Mouse (Mus musculus): Measurements from ENCODE around the gene Olfr699. TPM values are rescaled to one million over a fixed set of nuclear protein-coding genes. Genes with fewer than 3 reads are reported as not detected.
A peak's percentile ranks its signal among the peaks of the same experiment; 100 is the strongest.

Olfr699 gene
- total and polyA plus RNA-seq, 3 experiments, result not detected

DNA sequence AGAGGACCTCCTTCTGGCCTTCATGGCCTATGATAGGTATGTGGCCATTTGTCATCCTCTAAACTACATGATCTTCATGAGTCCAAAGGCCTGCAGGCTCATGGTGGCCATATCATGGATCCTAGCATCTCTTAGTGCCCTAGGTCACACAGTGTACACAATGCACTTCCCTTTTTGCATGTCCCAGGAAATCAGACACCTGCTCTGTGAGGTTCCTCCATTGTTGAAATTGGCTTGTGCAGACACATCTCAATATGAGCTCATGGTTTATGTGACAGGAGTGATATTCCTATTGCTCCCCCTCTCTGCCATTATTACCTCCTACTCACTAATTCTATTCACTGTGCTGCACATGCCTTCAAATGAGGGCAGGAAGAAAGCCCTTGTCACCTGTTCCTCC, 25.4 kb upstream of the Olfr699 start:
- Histone ChIP-seq H3K4me1 (ENCODE audit: control insufficient read depth in 1 of 2, insufficient read depth in 2 of 2, low read length in 2 of 2) (no peaks in the 10 kb centered on the region), H3K79me2 (ENCODE audit: control insufficient read depth, insufficient read depth, low read length, poor library complexity) (no peaks in the 10 kb centered on the region), H3K27ac (ENCODE audit: control insufficient read depth, low read depth, low read length) (no peak overlapping the region), H3K9ac (ENCODE audit: control insufficient read depth, low read depth, low read length, poor library complexity, severe bottlenecking) (no peak overlapping the region), H3K4me3 (ENCODE audit: control insufficient read depth in 1 of 2, insufficient read depth in 1 of 2, low read depth in 2 of 2, low read length in 2 of 2) (no peak overlapping the region), H3K9me3 (replicated peaks; ENCODE audit: insufficient read depth, low read length) (no peaks in the 10 kb centered on the region), H3K36me3 (ENCODE audit: control insufficient read depth in 1 of 2, insufficient read depth in 2 of 2, low read length in 2 of 2) (no peaks in the 10 kb centered on the region), H3K27me3 (ENCODE audit: control insufficient read depth in 1 of 2, insufficient read depth in 2 of 2, low read length in 2 of 2) (no peaks in the 10 kb centered on the region)
- TF ChIP-seq ZNF384 (IDR thresholded peaks at IDR 0.05; ENCODE audit: low read depth, low read length) (no peak), TAL1 (IDR thresholded peaks at IDR 0.05; ENCODE audit: low read length) (no peak), MEF2A (IDR thresholded peaks at IDR 0.05; ENCODE audit: extremely low read depth, insufficient replicate concordance, low read depth, low read length, poor library complexity, severe bottlenecking) (no peak), EP300 (IDR thresholded peaks at IDR 0.05; ENCODE audit: low read depth in 1 of 2, low read length in 2 of 2) (no peak), USF1 (IDR thresholded peaks at IDR 0.05; ENCODE audit: low read depth, low read length) (no peak), TBP (IDR thresholded peaks at IDR 0.05; ENCODE audit: low read depth, low read length) (no peak)
- DNase-seq (ENCODE audit: low read depth, low spot score), result no peak

DNA sequence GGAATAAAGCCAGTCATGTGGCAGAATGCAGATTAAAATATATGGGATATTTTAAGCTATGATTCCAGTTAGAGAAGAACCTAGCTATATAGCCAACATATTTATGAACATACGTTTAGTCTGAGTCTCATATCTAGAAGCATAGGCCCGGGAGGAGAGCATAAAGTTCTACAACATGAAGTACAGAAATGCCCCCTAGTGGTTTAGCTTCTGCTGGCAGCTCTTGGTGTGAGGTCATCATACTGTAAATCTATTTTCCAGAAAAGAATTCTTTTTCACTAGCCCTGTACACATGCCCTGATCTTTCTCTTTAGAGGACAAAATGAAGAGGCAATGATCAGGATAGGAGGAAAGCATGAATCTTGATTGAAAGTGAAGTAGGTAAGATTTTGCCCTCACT, 22.8 kb upstream of the Olfr699 start:
- Histone ChIP-seq H3K4me3 (ENCODE audit: control insufficient read depth in 1 of 2, insufficient read depth in 1 of 2, low read depth in 2 of 2, low read length in 2 of 2) (no peak overlapping the region), H3K79me2 (ENCODE audit: control insufficient read depth, insufficient read depth, low read length, poor library complexity) (no peaks in the 10 kb centered on the region), H3K4me1 (ENCODE audit: control insufficient read depth in 1 of 2, insufficient read depth in 2 of 2, low read length in 2 of 2) (no peaks in the 10 kb centered on the region), H3K36me3 (ENCODE audit: control insufficient read depth in 1 of 2, insufficient read depth in 2 of 2, low read length in 2 of 2) (no peaks in the 10 kb centered on the region), H3K9me3 (replicated peaks; ENCODE audit: insufficient read depth, low read length) (no peaks in the 10 kb centered on the region), H3K9ac (ENCODE audit: control insufficient read depth, low read depth, low read length, poor library complexity, severe bottlenecking) (no peak overlapping the region), H3K27ac (ENCODE audit: control insufficient read depth, low read depth, low read length) (no peak overlapping the region), H3K27me3 (ENCODE audit: control insufficient read depth in 1 of 2, insufficient read depth in 2 of 2, low read length in 2 of 2) (no peaks in the 10 kb centered on the region)
- TF ChIP-seq TAL1 (IDR thresholded peaks at IDR 0.05; ENCODE audit: low read length), result no peak
- no peak for TF ChIP-seq ZMIZ1 (IDR thresholded peaks at IDR 0.05; ENCODE audit: low read depth, low read length)
- peak; percentile 58 for TF ChIP-seq RAD21 (IDR thresholded peaks at IDR 0.05; ENCODE audit: low read depth, low read length)
- TF ChIP-seq MXI1 (IDR thresholded peaks at IDR 0.05; ENCODE audit: low read depth, low read length), result no peak
- no peak for TF ChIP-seq NELFE (IDR thresholded peaks at IDR 0.05; ENCODE audit: low read depth, low read length)
- no peak for TF ChIP-seq NRF1 (IDR thresholded peaks at IDR 0.05; ENCODE audit: insufficient read depth, low read depth, low read length, poor library complexity, severe bottlenecking)
- no peak for TF ChIP-seq KAT2A (conservative IDR thresholded peaks at IDR 0.05; ENCODE audit: low read depth, low read length)
- TF ChIP-seq RCOR1 (IDR thresholded peaks at IDR 0.05; ENCODE audit: low read depth, low read length), result no peak
- peak; percentile 46; the same call in 1 of the 2 replicates for TF ChIP-seq ZC3H11A (IDR thresholded peaks at IDR 0.05; ENCODE audit: low read depth, low read length)
- TF ChIP-seq HCFC1 (IDR thresholded peaks at IDR 0.05; ENCODE audit: low read depth, low read length), result no peak
- no peak for TF ChIP-seq MAZ (IDR thresholded peaks at IDR 0.05; ENCODE audit: low read depth, low read length)
- TF ChIP-seq MYB (IDR thresholded peaks at IDR 0.05; ENCODE audit: low read depth, low read length), result no peak
- peak; percentile 12 to 60 (median 19); a peak in 2 of 6 replicates for TF ChIP-seq CTCF (IDR thresholded peaks at IDR 0.05 in 2 of 3, conservative IDR thresholded peaks at IDR 0.05 in 1 of 3; ENCODE audit: control insufficient read depth in 1 of 3, insufficient read depth in 1 of 3, low read depth in 2 of 3, low read length in 3 of 3, poor library complexity in 1 of 3, severe bottlenecking in 1 of 3)
- TF ChIP-seq ETS1 (IDR thresholded peaks at IDR 0.05; ENCODE audit: low read depth, low read length), result no peak
- no peak for TF ChIP-seq E2F4 (IDR thresholded peaks at IDR 0.05; ENCODE audit: borderline replicate concordance, low read depth, low read length)
- no peak for TF ChIP-seq POLR2AphosphoS2 (IDR thresholded peaks at IDR 0.05; ENCODE audit: low read length)
- no peak for TF ChIP-seq USF2 (IDR thresholded peaks at IDR 0.05; ENCODE audit: borderline replicate concordance in 1 of 2, insufficient read depth in 1 of 2, low read depth in 1 of 2, low read length in 2 of 2)
- TF ChIP-seq EP300 (IDR thresholded peaks at IDR 0.05; ENCODE audit: low read depth in 1 of 2, low read length in 2 of 2), result no peak
- no peak for TF ChIP-seq ZKSCAN1 (IDR thresholded peaks at IDR 0.05; ENCODE audit: low read depth, low read length)
- no peak for TF ChIP-seq MAX (IDR thresholded peaks at IDR 0.05; ENCODE audit: low read length)
- no peak for TF ChIP-seq GATA1 (IDR thresholded peaks at IDR 0.05; ENCODE audit: low read depth, low read length)
- TF ChIP-seq MAFK (IDR thresholded peaks at IDR 0.05; ENCODE audit: borderline replicate concordance, low read depth, low read length), result no peak
- no peak for TF ChIP-seq USF1 (IDR thresholded peaks at IDR 0.05; ENCODE audit: low read depth, low read length)
- no peak for TF ChIP-seq POLR2A (IDR thresholded peaks at IDR 0.05; ENCODE audit: control insufficient read depth in 1 of 2, insufficient read depth in 1 of 2, low read depth in 1 of 2, low read length in 2 of 2, poor library complexity in 1 of 2)
- no peak for TF ChIP-seq MEF2A (IDR thresholded peaks at IDR 0.05; ENCODE audit: extremely low read depth, insufficient replicate concordance, low read depth, low read length, poor library complexity, severe bottlenecking)
- no peak for TF ChIP-seq UBTF (IDR thresholded peaks at IDR 0.05; ENCODE audit: borderline replicate concordance, insufficient read depth, low read depth, low read length)
- TF ChIP-seq SMC3 (IDR thresholded peaks at IDR 0.05; ENCODE audit: low read depth, low read length), result peak; percentile 67
- DNase-seq (ENCODE audit: low read depth, low spot score), result peak; percentile 37

All from MEL (cell line).